Mouse (Mus musculus) embryonic stem cell, embryonic (primary cell): Measurements from ENCODE around the gene Abcc8.
"Not testable (repeated sequence)": the region's sequence is repeated elsewhere in the genome, so short reads cannot be mapped to it uniquely, and the experiment has no call there.

Experiments
- CTCF ChIA-PET, 4 experiments: fragments of 300-600 bp in 2 of 4; fragments of 350-600 bp in 2 of 4; sonication (Branson Sonifier 250); formaldehyde crosslinking; loops; one replicate each; lab custom pipeline; 2022; ENCODE audit warnings: inconsistent platforms in 2 of 4; lab: Charles Lee
- POLR2A ChIA-PET, 4 experiments: fragments of 300-600 bp in 2 of 4; fragments of 350-600 bp in 2 of 4; sonication (Branson Sonifier 250); formaldehyde crosslinking; loops; one replicate each; lab custom pipeline; 2022; ENCODE audit warnings: antibody characterized with exemption in 4 of 4, inconsistent platforms in 1 of 4; lab: Charles Lee

The Abcc8 gene

DNA sequence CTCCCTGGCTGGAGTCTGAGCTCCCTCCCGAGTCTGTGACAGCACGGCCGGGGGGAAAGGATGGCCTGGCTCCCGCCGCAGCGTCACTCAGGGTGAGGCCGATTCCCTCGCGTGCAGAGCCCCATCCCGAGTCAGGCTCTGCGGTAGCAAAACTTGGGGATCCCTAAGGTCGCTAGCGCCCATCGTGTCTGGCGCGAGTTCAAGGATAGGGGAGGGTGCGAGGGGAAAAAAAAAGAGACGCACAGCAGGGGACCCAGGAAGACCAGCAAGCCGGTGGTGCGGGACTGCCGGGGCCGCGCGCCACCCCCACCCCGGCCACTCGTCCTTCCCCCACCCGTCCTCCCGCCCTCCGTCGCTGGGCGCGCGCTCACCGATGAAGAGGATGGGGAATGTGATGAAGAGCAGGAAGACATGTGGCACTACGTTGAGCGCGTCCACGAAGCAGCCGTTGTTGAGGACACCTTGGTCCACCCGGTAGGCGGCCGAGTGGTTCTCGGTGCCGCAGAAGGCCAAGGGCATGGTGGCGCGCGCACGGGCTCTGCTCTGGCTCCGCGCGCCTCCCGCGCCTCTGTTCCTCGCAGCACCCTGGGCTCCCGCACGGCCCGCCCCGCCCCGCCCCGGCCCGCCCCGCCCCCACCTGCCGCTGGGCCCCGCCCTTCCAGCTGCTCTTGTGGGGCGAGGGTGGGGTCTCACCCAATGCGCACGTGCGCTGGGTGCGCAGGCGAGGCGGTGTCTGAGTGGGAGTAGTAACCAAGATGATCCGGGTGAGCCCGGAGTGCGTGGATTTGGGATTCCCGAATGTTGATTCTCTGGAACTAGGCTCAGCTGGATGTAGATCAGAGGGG is at the start of gene Abcc8:
TSS of gene Abcc8 (minus strand) at position 603 of the 845 bp plus-strand sequence.
- ChIA-PET CTCF (interaction anchor here (0.5 to 1.8 kb wide), 15 partner anchors 10 to 1161 kb away, joined by 3 to 7 read pairs (median 4); partner anchors contain the start of gene Kcnc1 (in 1 of the 4)), POLR2A (interaction anchor here in 2 of 4 experiments (0.6 to 1.6 kb wide), 7 partner anchors 11 to 428 kb away, joined by 3 to 8 read pairs (median 3); partner anchors contain the start of gene Cyth2 (in 1 of the 2))

DNA sequence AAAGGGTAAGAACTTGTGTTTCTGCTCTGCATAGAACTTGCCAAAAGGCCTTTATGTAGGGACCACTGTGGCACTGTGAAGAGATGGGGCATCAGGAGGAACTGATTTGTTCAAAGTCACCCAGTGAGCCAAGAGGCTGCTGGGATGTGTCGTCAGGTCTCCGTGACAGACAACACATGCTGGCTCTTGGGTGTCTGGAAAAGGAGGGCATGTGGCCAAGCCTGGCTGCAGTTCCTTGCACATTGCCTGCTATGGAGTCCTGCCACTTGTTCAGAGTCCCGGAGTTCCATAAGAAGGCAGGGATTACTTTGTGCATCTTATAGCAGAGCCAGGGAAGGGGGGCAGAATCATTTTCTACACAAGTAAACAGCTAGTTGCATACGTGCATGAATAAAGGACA is 47.1 kb upstream of the Abcc8 start:
- ChIA-PET CTCF (interaction anchor here (0.6 to 2.1 kb wide), 9 partner anchors 8 to 131 kb away, joined by 3 to 20 read pairs (median 4); partner anchors contain the start of gene Ush1c (in 1 of the 4)), POLR2A (interaction anchor here in 2 of 4 experiments (1.0 to 1.1 kb wide), 2 partner anchors 9 kb away, joined by 3 read pairs; no protein-coding TSS in a partner anchor)

DNA sequence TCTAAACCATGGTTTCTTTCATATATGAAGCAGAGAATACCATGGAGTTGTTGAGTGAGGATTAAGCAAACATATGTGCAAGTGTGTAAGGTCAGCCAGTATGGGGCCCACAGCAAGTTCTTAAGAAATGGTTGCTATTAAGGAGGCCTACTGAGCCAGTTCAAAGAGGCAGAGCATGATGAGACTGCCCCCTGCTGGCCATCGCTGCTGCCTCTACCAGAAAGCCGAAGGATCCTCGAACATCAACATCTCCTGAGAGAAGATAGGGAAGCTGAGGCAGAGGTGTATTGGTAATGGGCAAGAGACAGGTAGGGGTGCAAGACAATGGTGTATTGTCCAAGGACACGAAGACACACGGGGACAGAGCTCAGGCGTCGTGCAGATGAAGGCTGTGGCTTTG is 46.4 kb upstream of the Abcc8 start:
- CTCF ChIA-PET, result interaction anchor here in 3 of 4 experiments (0.6 to 2.1 kb wide), 10 partner anchors 9 to 167 kb away, joined by 3 to 20 read pairs (median 4); partner anchors contain the start of gene Ush1c (in 1 of the 3)
- POLR2A ChIA-PET, result interaction anchor here in 3 of 4 experiments (0.6 to 1.1 kb wide), 3 partner anchors 9 to 166 kb away, joined by 3 to 4 read pairs (median 3); no protein-coding TSS in a partner anchor

DNA sequence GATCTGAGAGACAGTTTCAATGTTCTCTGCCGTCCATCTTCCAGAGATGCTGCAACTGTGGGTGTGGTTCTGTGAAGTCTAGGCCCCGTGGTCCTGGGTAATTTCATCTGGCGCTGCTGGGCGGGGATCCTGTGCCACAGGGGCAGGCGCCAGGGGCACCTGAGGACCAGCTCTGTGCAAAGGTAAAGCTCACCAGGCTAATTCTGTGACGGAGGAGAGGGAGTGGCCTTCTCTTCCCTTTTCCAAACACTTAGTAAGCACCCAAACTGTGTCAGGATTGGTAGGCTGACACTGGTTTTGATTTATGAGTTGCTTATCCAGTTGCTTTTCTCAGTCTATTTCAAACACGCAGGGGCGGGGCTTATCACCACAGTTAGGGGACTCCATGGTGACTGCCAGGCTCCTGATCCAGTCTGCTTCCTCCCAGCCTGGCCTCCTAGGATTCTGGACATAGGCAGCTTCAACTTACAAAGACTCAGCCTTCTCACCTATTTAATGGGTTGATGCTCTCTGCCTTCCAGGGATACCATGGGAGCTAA is 40.8 kb upstream of the Abcc8 start:
- CTCF ChIA-PET, result no interaction called here
- POLR2A ChIA-PET, result interaction anchor here in 1 of 4 experiments (1.1 kb wide), 1 partner anchor 30 kb away, joined by 5 read pairs; no protein-coding TSS in a partner anchor

DNA sequence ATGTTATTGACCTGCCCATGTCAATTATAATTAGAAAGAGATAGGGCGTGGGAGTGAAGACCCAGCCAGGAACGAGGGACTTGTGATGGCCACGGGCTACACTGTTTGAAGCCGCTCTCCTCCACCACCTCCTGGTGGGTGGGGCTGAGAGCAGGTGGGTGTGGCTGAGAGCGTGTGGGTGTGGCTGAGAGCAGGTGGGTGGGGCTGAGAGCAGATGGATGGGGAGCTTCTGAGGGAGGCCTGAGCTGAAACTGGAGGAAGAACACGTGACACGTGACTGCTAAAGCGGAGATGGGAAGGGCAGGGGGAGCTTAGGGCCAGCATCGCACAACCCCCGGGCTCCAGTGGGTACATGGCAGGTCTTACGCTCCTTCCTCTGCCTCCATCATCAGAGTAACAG is 38.6 kb upstream of the Abcc8 start:
- ChIA-PET CTCF (interaction anchor here in 3 of 4 experiments (0.5 to 3.9 kb wide), 12 partner anchors 9 to 619 kb away, joined by 3 to 10 read pairs (median 4); partner anchors contain the start of genes Syngr4 (in 1 of the 3), Tmem143 (in 1 of the 3) and Ush1c (in 1 of the 3)), POLR2A (interaction anchor here in 3 of 4 experiments (0.6 to 3.4 kb wide), 16 partner anchors 10 to 479 kb away, joined by 3 to 16 read pairs (median 4); partner anchors contain the start of genes Abcc8 (in 1 of the 3) and Otog (in 1 of the 3))

DNA sequence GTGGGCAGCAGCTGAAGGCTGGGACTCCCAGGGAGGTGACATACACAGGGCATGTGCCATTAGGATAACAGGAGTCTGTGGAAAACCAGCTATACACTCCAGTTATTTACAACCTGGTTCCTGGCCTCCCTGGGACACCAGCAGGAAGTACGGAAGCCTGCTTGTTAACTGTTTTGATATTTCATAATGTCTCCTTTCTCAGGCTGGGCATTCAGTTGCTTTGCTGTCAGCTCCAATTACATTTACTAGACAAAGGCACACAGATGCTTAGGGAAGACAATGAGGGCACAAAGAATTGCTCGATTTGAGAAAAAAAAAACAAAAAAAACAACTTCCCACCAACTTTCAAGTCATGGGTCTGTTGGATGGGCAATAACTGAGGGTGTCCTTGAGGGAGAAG is 36.6 kb upstream of the Abcc8 start:
- ChIA-PET POLR2A (interaction anchor here in 3 of 4 experiments (0.6 to 3.4 kb wide), 5 partner anchors 8 to 543 kb away, joined by 5 to 16 read pairs (median 5); no protein-coding TSS in a partner anchor), CTCF (interaction anchor here in 3 of 4 experiments (0.7 to 3.9 kb wide), 3 partner anchors 11 to 213 kb away, joined by 3 to 10 read pairs (median 3); no protein-coding TSS in a partner anchor)

DNA sequence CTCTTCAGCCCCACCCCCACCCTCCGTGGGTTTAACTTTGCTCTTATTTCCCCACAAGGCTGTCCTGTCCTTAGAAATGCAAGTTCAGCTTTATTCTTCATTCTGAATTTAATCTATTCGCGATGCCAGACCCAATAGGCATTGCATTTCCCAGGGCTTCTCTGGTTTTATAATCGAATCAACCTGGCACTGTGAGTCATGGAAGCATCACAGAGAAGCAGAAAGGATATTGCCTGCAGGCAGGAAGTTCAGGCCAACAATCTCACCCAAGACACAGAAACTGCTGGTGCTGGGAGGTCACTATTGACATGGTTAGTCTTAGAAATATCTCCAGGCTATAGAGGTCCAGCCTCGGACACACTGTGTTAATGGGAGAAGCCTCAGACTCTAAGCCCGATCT is 30.4 kb upstream of the Abcc8 start:
- POLR2A ChIA-PET, result interaction anchor here in 2 of 4 experiments (0.7 to 1.8 kb wide), 2 partner anchors 10 to 409 kb away, joined by 3 to 4 read pairs; no protein-coding TSS in a partner anchor

DNA sequence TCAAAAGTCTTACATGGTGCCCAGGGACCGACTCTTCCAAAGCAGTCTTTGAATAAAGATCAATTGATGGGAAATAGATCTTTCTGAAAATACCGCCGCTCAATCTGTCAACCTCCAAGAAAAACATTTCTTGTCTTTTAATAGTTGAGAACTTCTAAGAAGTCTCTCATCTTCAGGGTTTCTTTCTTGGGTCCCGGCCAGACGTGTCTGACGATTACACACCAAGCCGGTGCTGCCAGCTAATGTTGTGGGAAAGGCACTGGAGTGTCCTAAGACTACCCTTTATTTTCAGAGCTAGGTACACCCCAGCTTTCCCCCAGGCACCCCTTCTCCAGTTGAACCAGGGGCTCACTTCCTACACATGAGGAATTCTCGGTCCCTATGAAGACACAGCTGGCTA is 28.3 kb upstream of the Abcc8 start:
- CTCF ChIA-PET, result interaction anchor here in 1 of 4 experiments (0.9 kb wide), 1 partner anchor 11 kb away, joined by 3 read pairs; no protein-coding TSS in a partner anchor
- POLR2A ChIA-PET, result interaction anchor here in 1 of 4 experiments (2.3 kb wide), 1 partner anchor 10 kb away, joined by 10 read pairs; no protein-coding TSS in a partner anchor

More for the DNA sequence above, 30.4 kb upstream of the Abcc8 start:
- CTCF ChIA-PET, result interaction anchor here in 1 of 4 experiments (0.6 kb wide), 1 partner anchor 113 kb away, joined by 5 read pairs; no protein-coding TSS in a partner anchor

DNA sequence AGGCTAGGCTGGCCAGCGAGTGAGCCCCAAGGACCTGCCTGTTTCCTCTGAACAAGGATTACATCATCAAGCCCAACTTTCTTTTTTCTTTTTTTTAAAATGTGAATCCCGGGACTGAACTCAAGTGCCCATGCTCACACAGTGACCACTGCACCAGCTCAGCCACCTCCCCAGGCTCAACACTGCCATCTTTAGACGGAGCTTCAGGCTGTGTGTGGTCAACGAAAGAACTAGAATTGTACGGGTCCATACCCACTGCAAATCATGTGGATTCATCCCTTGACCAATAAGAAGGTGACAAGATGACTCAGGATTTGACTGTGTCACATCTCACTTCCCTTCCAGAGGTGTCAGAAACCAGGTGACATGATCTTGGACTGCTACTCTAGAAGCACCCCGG is 24.9 kb upstream of the Abcc8 start:
- ChIA-PET POLR2A (interaction anchor here in 2 of 4 experiments (0.9 to 2.0 kb wide), 3 partner anchors 14 to 397 kb away, joined by 3 to 16 read pairs (median 3); no protein-coding TSS in a partner anchor), CTCF (interaction anchor here (0.8 to 1.8 kb wide), 11 partner anchors 8 to 188 kb away, joined by 3 to 10 read pairs (median 5); no protein-coding TSS in a partner anchor)

DNA sequence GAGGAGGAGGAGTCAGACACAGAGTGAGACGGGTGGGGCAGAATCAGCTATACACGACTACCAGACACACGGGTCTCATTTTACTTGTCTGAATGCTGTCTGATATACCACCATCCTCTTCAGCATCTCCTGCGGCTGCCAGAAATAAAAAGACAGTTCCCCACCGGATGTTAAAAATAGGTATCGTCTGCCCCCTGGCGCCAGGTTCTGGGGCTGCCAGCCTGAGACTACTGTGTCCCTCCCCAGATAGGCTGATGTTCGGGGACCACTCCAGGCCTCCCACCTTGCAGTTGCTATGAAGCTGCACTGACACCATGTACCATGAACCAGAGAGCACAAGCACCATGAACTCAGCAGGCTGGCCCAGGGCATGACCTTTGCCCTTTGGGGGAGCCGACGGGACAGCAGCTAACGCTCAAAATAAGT is 24.2 kb upstream of the Abcc8 start:
- POLR2A ChIA-PET, result interaction anchor here in 2 of 4 experiments (0.9 to 2.0 kb wide), 7 partner anchors 14 to 465 kb away, joined by 3 to 16 read pairs (median 3); no protein-coding TSS in a partner anchor
- CTCF ChIA-PET, result interaction anchor here (0.7 to 1.8 kb wide), 15 partner anchors 9 to 219 kb away, joined by 3 to 11 read pairs (median 5); partner anchors contain the start of gene Ush1c (in 1 of the 4)

DNA sequence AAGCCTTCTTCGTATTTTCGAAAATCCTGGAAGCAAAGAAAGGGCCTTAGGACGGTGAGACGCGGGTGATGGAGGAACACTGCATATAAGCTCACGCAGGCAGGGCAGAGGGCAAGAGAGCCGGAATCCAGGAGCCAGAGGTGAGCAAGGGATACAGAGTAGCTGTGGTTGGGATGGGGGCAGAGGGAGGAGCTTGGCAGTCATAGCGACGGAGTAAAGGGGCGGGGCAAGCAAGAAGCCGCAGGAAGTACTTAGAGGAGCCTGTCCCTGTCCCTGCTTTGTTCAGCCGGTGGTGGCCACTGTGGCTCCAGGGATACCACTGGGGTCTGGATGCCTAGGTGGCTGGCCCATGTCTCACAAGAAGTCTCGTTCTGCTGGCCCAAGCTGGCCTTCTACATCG is 21.8 kb upstream of the Abcc8 start:
- CTCF ChIA-PET, result interaction anchor here (0.5 to 1.0 kb wide), 14 partner anchors 17 to 405 kb away, joined by 3 to 13 read pairs (median 3); no protein-coding TSS in a partner anchor
- POLR2A ChIA-PET, result interaction anchor here (0.6 to 1.9 kb wide), 11 partner anchors 8 to 483 kb away, joined by 3 to 7 read pairs (median 3); no protein-coding TSS in a partner anchor

DNA sequence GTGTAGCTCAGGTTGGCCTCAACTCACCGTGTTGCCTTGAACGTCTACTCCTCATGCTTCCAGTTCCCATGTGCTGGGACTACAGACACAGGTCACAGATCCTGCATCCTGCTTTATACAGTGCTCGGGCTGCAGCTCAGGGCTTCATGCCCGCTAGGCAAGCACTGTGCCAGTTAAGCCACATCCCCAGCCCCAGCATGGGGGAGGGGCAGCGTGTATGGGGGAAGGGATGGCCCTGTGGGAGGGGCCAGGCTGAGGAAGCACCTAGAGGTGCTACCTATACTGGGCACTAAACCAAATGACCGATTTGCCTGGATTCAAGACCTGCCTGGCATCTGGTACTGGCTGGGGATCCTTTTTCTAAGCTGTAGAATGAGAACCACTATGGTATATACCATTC is 20.2 kb upstream of the Abcc8 start:
- CTCF ChIA-PET, result no interaction called here
- POLR2A ChIA-PET, result no interaction called here

DNA sequence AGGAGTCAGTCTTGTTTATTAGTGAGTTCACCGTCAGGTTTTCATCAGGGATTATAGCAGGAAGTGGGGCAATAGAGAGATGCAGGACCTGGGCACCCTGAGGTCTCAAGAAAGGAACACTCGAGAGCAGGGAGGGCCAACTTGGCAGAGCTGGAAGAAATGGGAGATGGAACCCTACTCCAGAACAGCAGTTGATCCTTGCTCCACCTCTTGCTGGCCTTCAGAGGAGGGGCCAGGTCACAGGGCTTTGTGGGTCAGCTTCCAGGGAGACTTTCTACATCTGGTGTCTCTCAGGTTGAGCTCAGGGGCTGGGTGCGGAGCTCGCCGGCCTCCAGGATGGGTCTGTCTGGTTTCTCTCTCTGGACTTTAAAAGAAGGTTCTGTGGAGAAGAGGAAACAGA is 15.5 kb upstream of the Abcc8 start:
- CTCF ChIA-PET, result interaction anchor here in 2 of 4 experiments (0.5 to 2.1 kb wide), 3 partner anchors 14 to 235 kb away, joined by 3 to 5 read pairs (median 4); no protein-coding TSS in a partner anchor
- POLR2A ChIA-PET, result no interaction called here

DNA sequence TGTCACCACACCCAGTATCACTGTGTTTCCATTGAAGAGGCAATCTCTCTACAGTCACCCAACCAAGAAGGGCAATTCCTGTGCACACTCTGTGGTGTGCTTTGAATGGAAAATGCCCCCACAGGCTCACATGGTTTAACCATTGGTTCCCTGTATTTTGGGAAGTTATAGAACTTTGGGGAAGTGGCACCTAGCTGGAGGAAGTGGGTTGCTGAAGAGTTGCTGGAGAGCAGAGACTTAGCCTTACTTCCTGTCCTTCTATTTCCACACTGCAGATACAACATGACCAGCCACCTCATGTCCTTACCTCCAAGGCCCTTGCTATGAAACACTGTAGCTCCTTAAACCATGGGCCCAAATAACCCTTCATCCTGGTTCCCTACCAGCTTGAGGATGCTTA is 4.4 kb upstream of the Abcc8 start:
- ChIA-PET POLR2A (interaction anchor here in 1 of 4 experiments (1.4 kb wide), 1 partner anchor 98 kb away, joined by 5 read pairs; no protein-coding TSS in a partner anchor), CTCF (interaction anchor here in 1 of 4 experiments (0.6 to 2.2 kb wide), 2 partner anchors 83 to 88 kb away, joined by 3 to 7 read pairs; no protein-coding TSS in a partner anchor)

DNA sequence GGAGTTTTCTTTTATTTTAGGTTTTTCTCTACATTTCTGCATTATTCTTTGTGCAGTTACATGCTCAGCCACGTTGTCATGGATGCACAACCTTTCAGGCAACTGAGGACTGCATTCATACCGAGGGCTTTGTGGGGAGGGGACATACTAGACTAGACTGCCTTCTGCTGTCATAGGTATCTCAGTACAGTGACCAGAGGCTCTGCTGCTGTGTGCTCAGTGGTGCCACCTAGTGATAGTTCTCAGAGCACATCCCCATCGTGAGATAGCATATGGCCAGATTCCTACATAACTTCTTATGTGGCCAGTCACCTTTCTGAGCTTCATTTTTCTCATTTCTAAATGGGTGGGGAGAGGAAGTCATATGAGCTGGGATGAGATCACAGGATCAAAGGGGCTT is 1.8 kb upstream of the Abcc8 start:
- ChIA-PET CTCF (interaction anchor here in 3 of 4 experiments (0.6 to 1.2 kb wide), 6 partner anchors 14 to 167 kb away, joined by 3 to 6 read pairs (median 3); no protein-coding TSS in a partner anchor), POLR2A (interaction anchor here in 1 of 4 experiments (0.5 to 1.9 kb wide), 2 partner anchors 37 to 167 kb away, joined by 3 to 5 read pairs; no protein-coding TSS in a partner anchor)

DNA sequence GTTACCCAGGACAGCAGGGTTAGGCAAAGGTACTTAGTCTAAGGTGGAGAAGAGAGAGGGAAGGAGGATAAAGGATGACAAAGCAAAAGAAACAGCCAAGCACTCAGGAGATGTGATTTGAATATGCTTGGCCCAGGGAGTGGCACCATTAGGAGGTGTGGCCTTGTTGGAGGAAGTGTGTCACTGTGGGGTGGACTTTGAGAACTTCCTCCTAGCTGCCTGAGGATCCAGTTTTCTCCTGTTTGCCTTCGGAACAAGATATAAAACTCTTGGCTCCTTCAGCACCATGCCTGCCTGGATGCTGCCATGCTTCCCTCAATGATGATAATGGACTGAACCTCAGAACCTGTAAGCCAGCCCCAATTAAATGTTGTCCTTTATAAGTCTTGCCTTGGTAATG is 10.9 kb downstream of the Abcc8 start:
- POLR2A ChIA-PET, result interaction anchor here in 1 of 4 experiments (0.7 kb wide), 1 partner anchor 49 kb away, joined by 3 read pairs; no protein-coding TSS in a partner anchor
- CTCF ChIA-PET, result not testable (repeated sequence)

DNA sequence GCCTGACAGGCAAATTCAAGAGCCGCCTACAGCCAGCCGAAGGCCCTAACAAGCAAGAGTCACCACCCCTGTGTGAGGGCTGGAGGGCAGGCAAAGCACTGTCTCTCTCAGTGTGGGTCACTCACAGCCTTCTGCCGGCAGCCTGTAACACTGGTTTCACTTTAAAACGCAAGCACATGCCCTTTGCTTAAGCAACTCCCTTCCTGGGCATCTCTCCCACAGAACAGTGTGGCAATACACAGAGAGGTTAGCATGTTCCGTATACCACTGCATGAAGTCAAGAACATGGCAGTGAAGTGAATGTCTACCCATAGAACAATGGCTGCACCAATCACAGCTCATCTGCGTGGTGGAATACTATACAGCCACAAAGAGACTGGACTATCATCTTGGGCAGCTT is 11.4 kb downstream of the Abcc8 start:
- ChIA-PET CTCF (no interaction called here), POLR2A (no interaction called here)
